Mouse (Mus musculus) CD4-positive helper T cell, adult 2 months (primary cell): Measurements from ENCODE around the gene Snd1.

Experiments
- DNase-seq: peaks from one replicate; pipeline ENCODE4 v3.0.0-alpha.2; 2012; ENCODE audit warnings: low read depth, missing footprints, low spot score

Snd1 gene

GRCm38 (mm10) chr6:28706108-28706975 lies 231.4 kb downstream of the Snd1 start:
- DNase-seq, result no peak

GRCm38 (mm10) chr6:28706976-28707592 lies 232.1 kb downstream of the Snd1 start:
- no peak for DNase-seq

DNA sequence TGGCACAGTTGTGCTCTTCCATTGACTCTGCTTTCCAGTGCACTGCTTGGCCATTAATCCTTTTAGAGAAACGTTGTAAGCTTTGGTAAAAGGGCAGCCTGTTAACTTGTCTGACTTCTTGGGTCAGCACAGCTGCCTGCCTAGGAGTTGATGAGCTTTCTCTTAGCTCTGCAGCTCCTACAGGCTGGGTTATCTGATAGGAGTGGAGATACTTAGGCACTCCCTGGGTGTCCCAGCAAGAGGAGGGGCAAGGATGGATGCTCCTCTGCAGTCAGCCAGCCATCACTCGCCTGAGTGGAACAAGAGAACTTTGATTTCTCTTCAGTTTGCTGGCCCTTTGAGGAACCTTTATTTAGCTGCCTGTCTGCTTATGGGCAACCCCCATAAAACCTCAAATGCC lies 235.1 kb downstream of the Snd1 start:
- no peak for DNase-seq

DNA sequence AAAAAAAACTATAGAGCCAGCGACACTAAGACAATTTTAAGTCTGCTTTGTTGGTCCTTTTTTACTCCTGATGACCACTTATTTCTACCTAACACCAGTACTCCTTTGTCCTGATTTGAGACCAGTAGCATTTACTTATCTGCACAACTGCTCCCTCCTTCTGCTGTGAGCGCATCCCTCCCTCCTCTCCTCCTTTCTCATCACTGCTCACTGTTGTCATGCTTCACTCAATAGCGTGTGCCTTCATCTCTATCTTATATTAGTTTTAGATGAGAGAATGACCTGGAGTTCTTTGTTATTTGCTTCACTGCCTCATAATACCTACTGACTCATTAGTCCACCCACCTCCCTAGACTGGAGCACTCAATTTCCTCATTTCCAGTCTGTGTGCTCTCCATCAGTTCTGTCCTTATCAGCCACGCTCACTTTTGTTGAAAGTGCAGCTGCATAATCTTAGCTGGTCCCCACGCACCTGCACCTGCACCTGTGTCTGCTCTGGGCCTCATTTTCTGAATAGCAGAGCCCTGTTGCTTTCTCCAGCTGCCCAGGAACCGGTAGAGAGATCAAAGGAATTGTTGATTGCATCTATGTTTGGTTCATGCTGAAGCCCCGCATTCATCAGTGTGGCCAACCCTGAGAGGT lies 242.4 kb downstream of the Snd1 start:
- no peak for DNase-seq

DNA sequence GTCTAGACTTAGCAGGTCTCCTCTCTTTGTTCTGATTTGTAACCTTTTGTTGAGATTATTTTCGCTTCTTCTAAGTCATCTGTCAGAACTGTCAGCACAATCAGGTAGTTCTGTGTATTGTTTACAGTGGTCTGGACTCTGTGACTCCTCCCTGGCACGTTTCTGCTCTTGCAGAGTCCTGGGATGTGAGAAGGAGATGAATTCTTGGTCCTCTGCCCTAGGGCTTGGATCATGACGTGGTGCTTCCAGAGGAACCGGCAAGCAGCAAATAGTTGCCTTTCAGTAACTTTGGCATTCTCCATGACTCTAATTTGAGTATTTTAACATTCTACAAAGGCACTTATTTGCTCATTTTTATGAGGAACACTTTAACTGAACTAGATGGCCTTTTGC lies 242.9 kb downstream of the Snd1 start:
- no peak for DNase-seq

GRCm38 (mm10) chr6:28720391-28721171 lies 245.6 kb downstream of the Snd1 start:
- no peak for DNase-seq

DNA sequence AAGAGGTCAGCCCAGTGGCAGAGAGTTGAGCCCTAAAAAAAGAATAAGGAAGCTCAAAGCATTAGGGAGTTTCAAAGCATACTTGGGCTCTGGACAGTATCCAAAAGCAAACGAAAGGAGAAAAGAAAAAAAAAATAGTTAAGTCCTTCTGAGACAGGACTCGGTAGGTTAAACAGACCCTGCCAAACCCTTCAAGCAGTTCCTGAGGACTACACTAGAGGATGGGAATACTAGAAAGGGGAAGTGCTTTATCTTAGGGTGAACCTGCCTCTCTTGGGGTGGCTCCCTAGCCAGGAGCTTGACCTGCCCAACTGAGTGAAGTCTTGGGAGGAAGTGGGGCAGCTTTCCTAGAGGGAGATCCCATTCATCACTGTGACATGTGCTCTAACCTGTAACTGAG lies 248.1 kb downstream of the Snd1 start:
- DNase-seq, result no peak

GRCm38 (mm10) chr6:28724776-28725175 lies 249.8 kb downstream of the Snd1 start:
- no peak for DNase-seq

- DNase-seq, result no peak
Measured at GRCm38 (mm10) chr6:28729236-28729635, 254.3 kb downstream of the Snd1 start.

- no peak for DNase-seq
Measured at GRCm38 (mm10) chr6:28729649-28730048, 254.7 kb downstream of the Snd1 start.

- no peak for DNase-seq
Measured at GRCm38 (mm10) chr6:28731246-28731645, 256.3 kb downstream of the Snd1 start.

GRCm38 (mm10) chr6:28733884-28734647 lies 259.1 kb downstream of the Snd1 start:
- DNase-seq, result no peak

- no peak for DNase-seq
Measured at GRCm38 (mm10) chr6:28735116-28735515, 260.2 kb downstream of the Snd1 start.

GRCm38 (mm10) chr6:28736665-28737064 lies 261.7 kb downstream of the Snd1 start:
- no peak for DNase-seq

DNA sequence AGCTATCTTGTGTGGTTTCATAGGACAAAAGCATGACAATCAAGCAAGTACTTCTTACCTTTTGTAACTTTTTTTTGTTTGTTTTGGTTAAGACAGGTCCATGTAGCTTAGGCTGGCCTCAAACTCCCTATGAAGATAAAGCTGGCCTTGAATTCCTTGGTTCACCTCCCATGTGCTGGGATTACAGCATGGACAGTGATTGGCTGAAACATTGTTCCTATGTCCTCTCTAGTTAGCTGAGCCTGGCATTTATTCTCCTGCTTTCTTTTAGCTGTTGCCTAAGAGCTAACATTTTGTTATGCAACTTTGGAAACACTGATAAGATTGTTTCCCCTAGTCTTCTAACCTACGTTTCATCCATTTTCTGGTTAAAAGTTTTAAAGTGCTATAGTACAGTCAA lies 262.7 kb downstream of the Snd1 start:
- DNase-seq, result no peak

- no peak for DNase-seq
Measured at GRCm38 (mm10) chr6:28743586-28743985, 268.6 kb downstream of the Snd1 start.

DNA sequence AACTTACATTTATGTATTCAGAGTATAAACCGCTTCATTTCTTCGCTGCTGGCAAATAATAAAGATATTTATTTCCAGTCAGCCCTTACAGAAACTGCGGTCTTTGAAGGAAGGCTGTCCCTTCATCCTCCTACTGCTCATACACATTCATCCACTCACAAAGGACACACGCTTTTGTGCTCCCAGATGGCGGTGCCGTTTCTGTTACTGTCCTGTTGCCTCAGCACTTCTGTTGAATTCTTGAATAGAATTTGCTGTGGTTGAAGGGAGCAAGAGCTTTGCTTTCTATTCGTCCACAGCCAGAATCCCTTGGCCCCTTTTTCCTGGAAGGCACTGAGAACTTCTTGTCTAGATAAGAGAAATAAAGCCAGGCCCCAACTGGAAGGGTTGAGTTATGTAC lies 270.9 kb downstream of the Snd1 start:
- DNase-seq, result no peak

- no peak for DNase-seq
Measured at GRCm38 (mm10) chr6:28747025-28747424, 272.1 kb downstream of the Snd1 start.

- DNase-seq, result no peak
Measured at GRCm38 (mm10) chr6:28747931-28748670, 273.2 kb downstream of the Snd1 start.

DNA sequence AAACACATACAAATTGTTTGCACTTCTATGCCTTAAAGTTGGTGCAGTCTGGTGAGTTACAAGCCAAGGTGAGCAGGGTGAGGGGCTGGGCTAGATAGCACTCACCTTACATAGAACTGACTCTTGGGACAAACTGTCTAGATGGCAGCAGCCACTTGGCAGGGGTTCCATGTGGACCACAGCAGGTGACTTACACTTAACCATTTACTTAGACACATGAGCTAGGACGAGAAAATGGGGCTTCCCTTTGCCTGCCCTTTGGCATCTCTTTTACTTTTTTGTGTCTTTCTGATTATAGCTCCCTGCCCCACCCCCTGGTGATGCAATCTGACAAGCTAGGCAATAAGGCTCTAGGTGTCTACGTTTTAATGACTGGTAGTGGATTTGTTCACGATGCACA lies 274.3 kb downstream of the Snd1 start:
- no peak for DNase-seq
